Mouse (Mus musculus) WW6 (cell line): ENCODE results near the gene Ccdc51.

ENCODE experiments used
- DNase-seq: peaks from one replicate; pipeline ENCODE4 v3.0.0-alpha.2; 2013; ENCODE audit warnings: low read depth, low spot score

Gene Ccdc51

GRCm38 (mm10) chr9:109082124-109082800 is at the start of gene Ccdc51, which contains the start of gene Tma7:
Gene Ccdc51 (plus strand): TSS chr9:109082493.
Gene Tma7 (minus strand): TSS chr9:109082587.
- peak; percentile 79 for DNase-seq

- no peak for DNase-seq
Observed at GRCm38 (mm10) chr9:109038086-109038895, 44.0 kb upstream of the Ccdc51 start, which contains the start of gene Shisa5. Gene Shisa5 (plus strand): TSS chr9:109038565.

GRCm38 (mm10) chr9:109038901-109039364 is 43.4 kb upstream of the Ccdc51 start:
- DNase-seq: no peak

GRCm38 (mm10) chr9:109039681-109040080 is 42.6 kb upstream of the Ccdc51 start:
- no peak for DNase-seq

GRCm38 (mm10) chr9:109040216-109040615 is 42.1 kb upstream of the Ccdc51 start:
- DNase-seq: no peak

GRCm38 (mm10) chr9:109040906-109041305 is 41.4 kb upstream of the Ccdc51 start:
- DNase-seq: no peak

- DNase-seq: no peak
Observed at GRCm38 (mm10) chr9:109041351-109041750, 40.9 kb upstream of the Ccdc51 start.

- DNase-seq: peak; percentile 59
Observed at GRCm38 (mm10) chr9:109046306-109046705, 36.0 kb upstream of the Ccdc51 start.

GRCm38 (mm10) chr9:109049316-109049715 is 33.0 kb upstream of the Ccdc51 start:
- no peak for DNase-seq

- no peak for DNase-seq
Observed at GRCm38 (mm10) chr9:109049996-109050673, 32.2 kb upstream of the Ccdc51 start.

GRCm38 (mm10) chr9:109050674-109050997 is 31.7 kb upstream of the Ccdc51 start:
- DNase-seq: no peak

GRCm38 (mm10) chr9:109051011-109051501 is 31.2 kb upstream of the Ccdc51 start:
- DNase-seq: no peak

GRCm38 (mm10) chr9:109051651-109052489 is 30.4 kb upstream of the Ccdc51 start:
- DNase-seq: no peak

GRCm38 (mm10) chr9:109052490-109053260 is 29.6 kb upstream of the Ccdc51 start:
- DNase-seq: no peak

- DNase-seq: no peak
Observed at GRCm38 (mm10) chr9:109053366-109053765, 28.9 kb upstream of the Ccdc51 start.

- no peak for DNase-seq
Observed at GRCm38 (mm10) chr9:109053851-109054250, 28.4 kb upstream of the Ccdc51 start.

GRCm38 (mm10) chr9:109054712-109055111 is 27.6 kb upstream of the Ccdc51 start:
- DNase-seq: no peak

- DNase-seq: no peak
Observed at GRCm38 (mm10) chr9:109055271-109056030, 26.8 kb upstream of the Ccdc51 start.

- no peak for DNase-seq
Observed at GRCm38 (mm10) chr9:109056081-109056690, 26.1 kb upstream of the Ccdc51 start.
